Mouse (Mus musculus): Measurements from ENCODE around the gene Ppp1r26. TPM values are rescaled to one million over a fixed set of nuclear protein-coding genes. Genes with fewer than 3 reads are reported as not detected.

The Ppp1r26 gene
- total and polyA plus RNA-seq, 2 experiments from 2014 or later, result 11.7 to 60.8 TPM

- ATAC-seq (no peak), DNase-seq (peak; percentile 30)
- no peak overlapping the region for H3K4me3 ChIP-seq (ENCODE audit: low read depth, low read length)
- no peaks in the 10 kb centered on the region for H3K9me3 ChIP-seq (ENCODE audit: low read length)
- H3K4me2 ChIP-seq (ENCODE audit: low read depth), result no peak overlapping the region
- H3K27me3 ChIP-seq (ENCODE audit: insufficient read depth, low read length), result no peaks in the 10 kb centered on the region
- no peak for TF ChIP-seq CTCF (IDR thresholded peaks at IDR 0.05; ENCODE audit: low read depth)
- H3K4me1 ChIP-seq (ENCODE audit: insufficient read depth), result peaks cover 9% of the 10 kb centered on the region
- peak overlapping the region; percentile 40; the same call in 1 of the 2 replicates for H3K27ac ChIP-seq (ENCODE audit: low read depth, low read length)
- WGBS, result 71% methylated on average over 4 of the region's 4 CpGs
- H3K36me3 ChIP-seq (ENCODE audit: insufficient read depth), result no peaks in the 10 kb centered on the region
- no peak overlapping the region for H3K9ac ChIP-seq
These were observed 37.5 kb upstream of the Ppp1r26 start for GRCm38 (mm10) chr2:28409144-28409543.

- Histone ChIP-seq H3K27me3 (ENCODE audit: insufficient read depth, low read length) (no peaks in the 10 kb centered on the region), H3K9me3 (ENCODE audit: low read length) (no peaks in the 10 kb centered on the region), H3K27ac (ENCODE audit: low read depth, low read length) (peak overlapping the region; percentile 40; the same call in 1 of the 2 replicates), H3K36me3 (ENCODE audit: insufficient read depth) (no peaks in the 10 kb centered on the region), H3K4me2 (ENCODE audit: low read depth) (no peak overlapping the region), H3K9ac (no peak overlapping the region), H3K4me3 (ENCODE audit: low read depth, low read length) (no peak overlapping the region), H3K4me1 (ENCODE audit: insufficient read depth) (peaks cover 9% of the 10 kb centered on the region)
- peak; percentile 45; the same call in 1 of the 2 replicates for ATAC-seq
- 45% methylated on average over 3 of the region's 3 CpGs for WGBS
- DNase-seq, result peak; percentile 46
- TF ChIP-seq CTCF (IDR thresholded peaks at IDR 0.05; ENCODE audit: low read depth), result no peak
These were observed 37.0 kb upstream of the Ppp1r26 start for GRCm38 (mm10) chr2:28409566-28409965.

- Histone ChIP-seq H3K9ac (no peak overlapping the region), H3K27me3 (ENCODE audit: insufficient read depth, low read length) (no peaks in the 10 kb centered on the region), H3K4me3 (ENCODE audit: low read depth, low read length) (no peak overlapping the region), H3K27ac (ENCODE audit: low read depth, low read length) (no peak overlapping the region), H3K4me1 (ENCODE audit: insufficient read depth) (peaks cover 12% of the 10 kb centered on the region), H3K9me3 (ENCODE audit: low read length) (no peaks in the 10 kb centered on the region), H3K4me2 (ENCODE audit: low read depth) (no peak overlapping the region), H3K36me3 (ENCODE audit: insufficient read depth) (no peaks in the 10 kb centered on the region)
- WGBS, result 36% methylated on average over 6 of the region's 6 CpGs
- peak; percentile 48 for DNase-seq
- ATAC-seq, result 0 out of 2 replicates have a peak, but pooled peaks have one; percentile 23
- no peak for TF ChIP-seq CTCF (IDR thresholded peaks at IDR 0.05; ENCODE audit: low read depth)
These were observed 33.7 kb upstream of the Ppp1r26 start for GRCm38 (mm10) chr2:28412936-28413335.

- Histone ChIP-seq H3K4me2 (ENCODE audit: low read depth) (no peak overlapping the region), H3K9ac (no peak overlapping the region), H3K27me3 (ENCODE audit: insufficient read depth, low read length) (no peaks in the 10 kb centered on the region), H3K9me3 (ENCODE audit: low read length) (no peaks in the 10 kb centered on the region), H3K4me3 (ENCODE audit: low read depth, low read length) (no peak overlapping the region), H3K4me1 (ENCODE audit: insufficient read depth) (peaks cover 8% of the 10 kb centered on the region), H3K36me3 (ENCODE audit: insufficient read depth) (no peaks in the 10 kb centered on the region), H3K27ac (ENCODE audit: low read depth, low read length) (no peak overlapping the region)
- TF ChIP-seq CTCF (IDR thresholded peaks at IDR 0.05; ENCODE audit: low read depth), result no peak
- DNase-seq, result no peak
- no peak for ATAC-seq
- 85% methylated on average over 5 of the region's 5 CpGs for WGBS
These were observed 32.4 kb upstream of the Ppp1r26 start for GRCm38 (mm10) chr2:28414116-28414756.

GRCm38 (mm10) chr2:28414757-28415137 is 31.9 kb upstream of the Ppp1r26 start:
- Histone ChIP-seq H3K4me3 (ENCODE audit: low read depth, low read length) (no peak overlapping the region), H3K4me1 (ENCODE audit: insufficient read depth) (peaks cover 3% of the 10 kb centered on the region; the same call in 1 of the 2 replicates), H3K9ac (no peak overlapping the region), H3K9me3 (ENCODE audit: low read length) (no peaks in the 10 kb centered on the region), H3K27me3 (ENCODE audit: insufficient read depth, low read length) (no peaks in the 10 kb centered on the region), H3K36me3 (ENCODE audit: insufficient read depth) (no peaks in the 10 kb centered on the region), H3K4me2 (ENCODE audit: low read depth) (no peak overlapping the region), H3K27ac (ENCODE audit: low read depth, low read length) (no peak overlapping the region)
- DNase-seq, result no peak
- 90% methylated on average over 5 of the region's 5 CpGs for WGBS
- ATAC-seq, result no peak
- TF ChIP-seq CTCF (IDR thresholded peaks at IDR 0.05; ENCODE audit: low read depth), result no peak

- TF ChIP-seq CTCF (IDR thresholded peaks at IDR 0.05; ENCODE audit: low read depth), result no peak
- Histone ChIP-seq H3K27me3 (ENCODE audit: insufficient read depth, low read length) (no peaks in the 10 kb centered on the region), H3K27ac (ENCODE audit: low read depth, low read length) (no peak overlapping the region), H3K36me3 (ENCODE audit: insufficient read depth) (no peaks in the 10 kb centered on the region), H3K4me3 (ENCODE audit: low read depth, low read length) (no peak overlapping the region), H3K9ac (peak overlapping the region; percentile 10; the same call in 1 of the 2 replicates), H3K4me2 (ENCODE audit: low read depth) (no peak overlapping the region), H3K4me1 (ENCODE audit: insufficient read depth) (peaks cover 3% of the 10 kb centered on the region; the same call in 1 of the 2 replicates), H3K9me3 (ENCODE audit: low read length) (no peaks in the 10 kb centered on the region)
- WGBS, result 27% methylated on average over 10 of the region's 10 CpGs
- no peak for ATAC-seq
- peak; percentile 54 for DNase-seq
These were observed 31.1 kb upstream of the Ppp1r26 start for GRCm38 (mm10) chr2:28415387-28416024.

GRCm38 (mm10) chr2:28416511-28416910 is 30.1 kb upstream of the Ppp1r26 start:
- Histone ChIP-seq H3K4me1 (ENCODE audit: insufficient read depth) (peaks cover 3% of the 10 kb centered on the region; the same call in 1 of the 2 replicates), H3K27ac (ENCODE audit: low read depth, low read length) (no peak overlapping the region), H3K27me3 (ENCODE audit: insufficient read depth, low read length) (no peaks in the 10 kb centered on the region), H3K36me3 (ENCODE audit: insufficient read depth) (no peaks in the 10 kb centered on the region), H3K9ac (no peak overlapping the region), H3K4me2 (ENCODE audit: low read depth) (no peak overlapping the region), H3K9me3 (ENCODE audit: low read length) (no peaks in the 10 kb centered on the region), H3K4me3 (ENCODE audit: low read depth, low read length) (no peak overlapping the region)
- DNase-seq, result no peak
- no peak for ATAC-seq
- WGBS, result 94% methylated on average over 1 of the region's 1 CpGs
- TF ChIP-seq CTCF (IDR thresholded peaks at IDR 0.05; ENCODE audit: low read depth), result no peak

Data from forebrain, postnatal 0 days (tissue).